Mouse (Mus musculus) heart, postnatal 0 days (tissue): ENCODE data around the gene Scrt2. TPM values are rescaled to one million over a fixed set of nuclear protein-coding genes. Genes with fewer than 3 reads are reported as not detected.

Source experiments
- ATAC-seq: fragments of 200-750 bp; cut with Nextera tagmentation; 2 replicates; pipeline ENCODE4 v1.8.0; 2017; ENCODE audit warnings: low read depth, moderate number of reproducible peaks, moderate library complexity; ENCODE audit not compliant: insufficient read depth
- DNase-seq: peaks from one replicate; pipeline ENCODE4 v3.0.0-alpha.2; 2016; ENCODE audit warnings: low spot score
- H3K27ac ChIP-seq: fragments of 300-500 bp; sonication (generic); 2 replicates; pipeline ENCODE4 v1.5.1; 2014; ENCODE audit warnings: low read depth, mild to moderate bottlenecking
- H3K27me3 ChIP-seq: fragments of 300-500 bp; sonication (generic); 2 replicates; pipeline ENCODE4 v1.6.1; 2014; ENCODE audit warnings: low read length, mixed read lengths; ENCODE audit not compliant: control insufficient read depth, insufficient read depth
- H3K36me3 ChIP-seq: fragments of 300-500 bp; sonication (generic); replicated peaks from 2 replicates; pipeline ENCODE4 v1.6.1; 2014; ENCODE audit warnings: low read length, mixed read lengths; ENCODE audit not compliant: control insufficient read depth, insufficient read depth
- H3K4me1 ChIP-seq: fragments of 300-500 bp; sonication (generic); 2 replicates; pipeline ENCODE4 v1.6.1; 2014; ENCODE audit warnings: antibody characterized with exemption; ENCODE audit not compliant: control insufficient read depth, insufficient read depth
- H3K4me2 ChIP-seq: fragments of 300-500 bp; sonication (generic); 2 replicates; pipeline ENCODE4 v1.6.1; 2014; ENCODE audit warnings: low read depth, mild to moderate bottlenecking, low read length, moderate library complexity
- H3K4me3 ChIP-seq: fragments of 300-500 bp; sonication (generic); 2 replicates; pipeline ENCODE4 v1.5.1; 2014; ENCODE audit warnings: low read depth, low read length
- H3K9ac ChIP-seq: fragments of 300-500 bp; sonication (generic); replicated peaks from 2 replicates; pipeline ENCODE4 v1.6.1; 2014; ENCODE audit warnings: low read depth, low read length, mixed read lengths
- H3K9me3 ChIP-seq: fragments of 300-500 bp; sonication (generic); replicated peaks from 2 replicates; pipeline ENCODE4 v1.6.1; 2016; ENCODE audit warnings: low read length; ENCODE audit not compliant: control insufficient read depth
- CTCF ChIP-seq: IDR thresholded peaks from 2 replicates; pipeline ENCODE4 v1.5.1; 2016; ENCODE audit warnings: antibody characterized with exemption, control low read depth, low read depth
- EP300 ChIP-seq: IDR thresholded peaks from 2 replicates; pipeline ENCODE4 v1.6.1; 2016; ENCODE audit warnings: antibody characterized with exemption, low read depth
- WGBS: fragments of 180-500 bp; shearing (Covaris S2); extraction: QIAGEN DNeasy Blood & Tissue Kit; methylation state at CpG from one replicate; pipeline ENCODE4 v1.1.7; 2014; 5-methylcytosine and 5-hydroxymethylcytosine counted together
- polyA plus RNA-seq: library from polyadenylated mRNA; unstranded; fragments of >200 nt; fragmentation: Nextera tagmentation; extraction: Ambion mirVana; gene quantifications from 2 replicates; pipeline ENCODE4 v1.2.1, GENCODE M21; 2015
- total RNA-seq: library from RNA; depleted of rRNA; stranded (reverse); fragments of >200 nt; gene quantifications from 2 replicates; pipeline ENCODE4 v1.2.3, GENCODE M21; 2014; ENCODE audit warnings: low replicate concordance; rRNA removed

Scrt2 gene
- total and polyA plus RNA-seq, 2 experiments from 2014 or later = not detected

DNA sequence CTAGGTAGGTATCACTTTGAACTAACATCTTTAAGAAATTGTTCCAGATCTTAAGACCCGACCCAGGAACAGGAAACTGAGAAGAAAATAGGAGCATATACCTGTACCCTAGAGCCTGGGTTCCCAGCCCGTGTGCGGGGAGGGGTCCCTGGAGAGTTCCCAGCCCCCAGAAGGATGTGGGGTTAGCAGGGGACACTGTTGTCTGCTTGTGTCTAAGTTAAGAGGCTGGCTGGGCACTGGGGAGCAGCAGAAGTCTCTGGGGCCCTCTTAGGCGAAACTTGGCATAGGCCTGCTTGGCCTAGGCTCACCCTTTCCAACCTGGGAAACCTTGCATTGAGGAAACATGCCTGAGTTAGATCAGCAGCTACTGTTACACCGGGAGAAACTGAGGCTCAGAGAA lies 63.2 kb downstream of the Scrt2 start:
- Histone ChIP-seq H3K4me2 (peak overlapping the region; percentile 69), H3K9ac (peak overlapping the region; percentile 68), H3K4me3 (peak overlapping the region; percentile 63), H3K27me3 (peaks cover 67% of the 10 kb centered on the region), H3K27ac (no peak overlapping the region), H3K36me3 (no peaks in the 10 kb centered on the region), H3K9me3 (no peaks in the 10 kb centered on the region), H3K4me1 (peaks cover 13% of the 10 kb centered on the region)
- no peak for TF ChIP-seq CTCF
- no peak for TF ChIP-seq EP300
- no peak for DNase-seq
- 61% methylated on average over 5 of the region's 5 CpGs for WGBS
- no peak for ATAC-seq

Other genes with a start within 250 kb of the Scrt2 start
- gene Rspo4, start 238.6 kb upstream of the Scrt2 start, total RNA-seq = not detected in 2 replicates
- not detected in 2 replicates for gene Rspo4, start 238.6 kb upstream of the Scrt2 start, polyA plus RNA-seq
- gene Angpt4, start 170.3 kb upstream of the Scrt2 start, total RNA-seq = 1.7 TPM in 1 of 2 replicates, not detected in the other
- gene Angpt4, start 170.3 kb upstream of the Scrt2 start, polyA plus RNA-seq = 0.10 and 0.12 TPM in 2 replicates
- gene Fam110a, start 101.3 kb upstream of the Scrt2 start, total RNA-seq = 3.0 and 11.7 TPM in 2 replicates
- gene Fam110a, start 101.3 kb upstream of the Scrt2 start, polyA plus RNA-seq = 5.7 and 6.2 TPM in 2 replicates
- gene Slc52a3, start 85.0 kb upstream of the Scrt2 start, total RNA-seq = 6.6 TPM in 1 of 2 replicates, not detected in the other
- gene Slc52a3, start 85.0 kb upstream of the Scrt2 start, polyA plus RNA-seq = 0.44 and 0.68 TPM in 2 replicates
- 10.9 and 13.7 TPM in 2 replicates for gene Srxn1, start 24.0 kb downstream of the Scrt2 start, total RNA-seq
- 9.5 and 10.2 TPM in 2 replicates for gene Srxn1, start 24.0 kb downstream of the Scrt2 start, polyA plus RNA-seq
- gene Tcf15, start 62.0 kb downstream of the Scrt2 start, total RNA-seq = 32.5 and 36.8 TPM in 2 replicates
- gene Tcf15, start 62.0 kb downstream of the Scrt2 start, polyA plus RNA-seq = 23.0 and 23.2 TPM in 2 replicates
- gene Csnk2a1, start 145.3 kb downstream of the Scrt2 start, total RNA-seq = 89.5 TPM in 2 replicates
- 74.4 and 80.7 TPM in 2 replicates for gene Csnk2a1, start 145.3 kb downstream of the Scrt2 start, polyA plus RNA-seq
- 60.9 and 65.8 TPM in 2 replicates for gene Tbc1d20, start 212.3 kb downstream of the Scrt2 start, total RNA-seq
- gene Tbc1d20, start 212.3 kb downstream of the Scrt2 start, polyA plus RNA-seq = 22.8 and 23.7 TPM in 2 replicates